Mouse (Mus musculus): ENCODE measurements around the gene Vav2. TPM values are rescaled to one million over a fixed set of nuclear protein-coding genes. Genes with fewer than 3 reads are reported as not detected.

The Vav2 gene
- total RNA-seq, 2 experiments from 2014 or later: 11.0 to 11.8 TPM

DNA sequence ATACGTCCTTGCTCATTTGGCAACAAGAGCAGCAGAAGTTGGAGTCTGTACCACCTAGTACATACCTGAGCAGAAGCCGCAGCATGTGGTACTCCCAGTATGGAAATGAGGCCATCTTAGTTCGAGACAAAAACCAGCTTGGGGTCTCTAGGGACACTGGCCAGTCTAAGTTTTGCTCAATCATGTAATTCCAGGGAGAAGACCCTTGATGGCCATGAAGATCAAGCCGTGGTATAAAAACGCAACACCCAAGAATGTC, 16.5 kb upstream of the Vav2 start:
- intact Hi-C loops (cut with DNase I): loop anchor here (2.0 to 10.0 kb wide), 3 partner anchors 31 to 321 kb away; partner anchors contain the start of gene Wdr5
- DNase-seq (ENCODE audit: low spot score in 2 of 2): no peak

DNA sequence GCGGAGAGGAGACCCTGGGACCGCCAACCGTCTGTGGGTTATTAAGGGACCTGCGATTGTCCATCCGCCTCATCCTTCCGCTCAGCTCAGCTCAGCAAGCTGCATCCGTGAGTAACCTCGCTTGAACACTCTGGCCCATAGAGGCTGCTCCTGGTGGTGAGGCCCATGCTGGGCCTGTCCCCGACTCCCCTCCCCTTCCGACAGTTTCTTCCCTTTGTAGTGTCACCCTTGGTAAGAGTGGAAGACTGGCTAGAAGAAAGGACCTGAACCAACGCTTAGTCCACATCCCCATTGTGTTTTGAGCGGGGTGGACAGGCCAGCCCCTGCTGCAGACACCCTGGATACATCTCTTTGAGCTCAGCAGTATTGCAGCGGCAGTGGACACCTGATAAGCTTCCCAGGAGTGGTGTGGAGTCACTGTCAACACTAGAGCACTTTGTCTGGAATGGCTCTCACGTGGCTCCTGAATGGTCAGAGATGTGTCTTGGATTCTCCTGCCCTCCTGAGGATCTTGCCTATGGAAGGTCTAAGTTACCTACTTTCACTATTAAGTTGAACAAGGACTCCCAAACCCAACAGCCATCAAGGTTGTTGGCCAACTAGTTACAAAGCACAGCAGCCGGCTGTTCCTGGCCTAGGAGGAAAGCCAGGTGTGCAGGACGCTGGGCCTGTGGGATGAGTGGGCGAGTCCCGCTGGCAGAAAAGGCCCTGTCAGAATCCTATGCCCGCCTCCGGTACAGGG, 16.0 kb upstream of the Vav2 start:
- intact Hi-C loops (cut with DNase I): loop anchor here (2.0 to 10.0 kb wide), 3 partner anchors 32 to 322 kb away; partner anchors contain the start of gene Wdr5
- no peak for DNase-seq (ENCODE audit: low spot score in 2 of 2)

- intact Hi-C loops (cut with DNase I): loop anchor here (2.0 to 10.0 kb wide), 3 partner anchors 33 to 323 kb away; partner anchors contain the start of gene Wdr5
Measured at GRCm38 (mm10) chr2:27441767-27442707, 15.2 kb upstream of the Vav2 start, which contains the start of gene Brd3os. Brd3os (plus strand) TSS chr2:27442324.

DNA sequence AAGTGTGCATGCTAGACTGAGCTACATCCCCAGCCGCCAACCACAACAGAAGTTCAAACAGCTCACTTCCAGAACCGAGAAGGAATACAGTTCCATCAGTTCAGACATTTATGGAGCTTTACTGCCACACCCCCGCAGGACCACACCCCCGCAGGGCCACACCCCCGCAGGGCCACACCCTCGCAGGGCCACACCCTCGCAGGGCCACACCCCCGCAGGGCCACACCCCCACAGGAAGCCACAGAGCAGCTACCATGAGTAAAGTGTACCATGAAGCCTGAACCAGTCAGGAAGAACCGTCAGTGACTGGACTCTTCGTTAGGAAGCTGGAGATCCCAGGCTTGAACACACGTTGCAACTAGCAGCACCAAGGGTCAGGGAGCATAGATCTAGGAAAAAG, 11.4 kb upstream of the Vav2 start:
- intact Hi-C loops (cut with DNase I): no loop called here

More at GRCm38 (mm10) chr2:27441767-27442707, 15.2 kb upstream of the Vav2 start, which contains the start of gene Brd3os:
- DNase-seq (ENCODE audit: low spot score in 2 of 2): peak; percentile 96 to 98

DNA sequence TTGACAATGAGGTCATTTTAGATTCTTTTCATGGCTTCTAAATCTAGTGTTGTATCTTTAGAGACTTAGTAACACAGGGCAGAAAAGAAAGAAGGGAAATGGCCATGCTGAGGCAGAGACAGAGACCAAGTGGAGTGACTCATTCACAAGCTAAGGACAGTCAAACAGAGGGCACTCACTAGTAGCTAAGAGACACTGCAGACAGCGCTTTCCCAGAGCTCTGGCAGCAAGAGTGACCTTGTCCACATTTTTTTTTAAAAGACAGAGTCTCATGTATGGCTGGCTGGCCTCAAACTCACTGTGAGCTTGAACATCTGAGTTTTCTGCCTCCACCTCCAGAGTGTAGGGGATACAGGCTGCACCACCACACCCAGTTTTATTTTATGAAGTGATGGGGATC, 11.0 kb upstream of the Vav2 start:
- DNase-seq (ENCODE audit: low spot score in 2 of 2): no peak
- intact Hi-C loops (cut with DNase I): no loop called here

More for the DNA sequence above, 11.4 kb upstream of the Vav2 start:
- DNase-seq (ENCODE audit: low spot score in 2 of 2): no peak

DNA sequence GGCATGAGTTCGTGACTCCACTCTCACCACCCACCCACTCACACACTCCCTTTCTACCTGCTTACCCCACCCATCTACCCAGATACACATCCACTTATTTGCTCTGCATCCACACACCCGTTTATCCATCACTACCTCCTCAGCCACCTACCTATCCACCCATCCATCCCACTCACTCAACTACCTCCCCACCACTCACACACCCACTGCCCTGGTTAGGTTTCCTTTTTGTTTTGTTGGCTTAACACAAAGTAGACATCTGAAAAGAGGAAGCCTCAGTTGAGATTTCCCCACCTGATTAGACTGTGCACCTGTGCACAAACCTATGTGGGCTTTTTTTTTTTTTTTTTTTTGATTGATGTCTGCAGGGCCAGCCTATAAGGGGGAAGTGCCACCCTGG, 5.8 kb upstream of the Vav2 start:
- intact Hi-C loops (cut with DNase I): no loop called here
- no peak for DNase-seq (ENCODE audit: low spot score in 2 of 2)

- intact Hi-C loops (cut with DNase I): no loop called here
- peak; percentile 75 to 93 for DNase-seq (ENCODE audit: low spot score in 2 of 2)
Measured at GRCm38 (mm10) chr2:27430621-27431020, 3.8 kb upstream of the Vav2 start.

- DNase-seq (ENCODE audit: low spot score in 2 of 2): peak; percentile 85
- intact Hi-C loops (cut with DNase I): loop anchor here (1.0 kb wide), 2 partner anchors 139 to 147 kb away; no protein-coding TSS in a partner anchor
Measured at GRCm38 (mm10) chr2:27428071-27428470, 1.2 kb upstream of the Vav2 start.

DNA sequence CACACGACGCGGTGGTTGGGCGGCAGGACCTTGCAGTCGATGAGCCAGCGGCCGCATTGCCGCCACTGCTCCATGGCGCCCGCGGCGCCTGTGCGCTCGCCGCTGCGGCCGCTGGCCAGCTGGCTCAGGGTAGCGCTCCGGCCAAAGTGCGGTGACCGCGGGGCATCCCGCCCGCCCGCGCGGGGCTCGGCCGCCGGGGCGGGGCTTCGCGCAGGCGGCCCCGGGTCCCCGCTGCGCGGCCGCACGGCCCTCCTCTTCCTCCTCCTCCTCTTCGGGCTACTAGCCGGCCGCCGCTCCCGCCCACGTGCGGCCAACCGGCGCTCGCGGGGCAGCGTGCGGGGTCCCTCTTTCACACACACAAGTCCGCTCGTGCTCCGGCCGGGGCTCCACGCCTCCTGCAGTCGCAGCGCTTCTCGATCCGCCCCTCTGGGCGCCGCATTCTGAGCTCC, 403 bp downstream of the Vav2 start:
- intact Hi-C loops (cut with DNase I): no loop called here

DNA sequence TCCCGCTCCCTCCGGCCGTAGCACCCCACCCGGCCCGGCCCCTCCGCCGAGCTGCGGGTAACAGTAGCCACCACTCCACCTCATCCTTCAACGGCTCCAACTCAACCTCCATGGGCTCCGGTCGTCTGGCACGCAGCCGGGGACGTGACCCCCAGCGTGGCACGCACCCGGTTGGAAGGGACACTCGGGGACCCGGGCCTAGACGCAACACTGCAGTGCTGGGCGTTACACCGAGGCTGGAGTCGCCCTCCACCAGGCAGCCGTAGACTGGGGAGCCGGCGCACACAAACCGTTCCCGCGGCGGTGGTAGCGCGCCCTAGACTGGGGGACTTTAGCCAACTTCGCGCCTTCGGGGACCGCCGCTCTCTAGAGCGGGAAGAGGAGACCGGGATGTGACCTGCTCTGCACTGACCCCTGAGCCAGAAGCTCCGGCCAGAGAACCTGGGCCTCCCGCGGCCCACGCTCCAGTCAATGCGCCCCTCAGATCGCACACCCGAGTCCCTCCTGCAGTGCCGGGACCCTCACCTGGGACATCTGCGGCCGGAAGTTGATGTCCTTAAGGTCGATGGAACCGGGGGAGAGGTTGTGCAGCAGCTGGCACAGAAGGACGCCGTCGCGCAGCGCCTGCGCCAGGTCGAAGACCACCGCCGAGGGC, 955 bp downstream of the Vav2 start:
- intact Hi-C loops (cut with DNase I): no loop called here
- DNase-seq (ENCODE audit: low spot score in 2 of 2): no peak

More for the DNA sequence above, 403 bp downstream of the Vav2 start:
- DNase-seq (ENCODE audit: low spot score in 2 of 2): peak in 1 of 2 experiments; percentile 27

DNA sequence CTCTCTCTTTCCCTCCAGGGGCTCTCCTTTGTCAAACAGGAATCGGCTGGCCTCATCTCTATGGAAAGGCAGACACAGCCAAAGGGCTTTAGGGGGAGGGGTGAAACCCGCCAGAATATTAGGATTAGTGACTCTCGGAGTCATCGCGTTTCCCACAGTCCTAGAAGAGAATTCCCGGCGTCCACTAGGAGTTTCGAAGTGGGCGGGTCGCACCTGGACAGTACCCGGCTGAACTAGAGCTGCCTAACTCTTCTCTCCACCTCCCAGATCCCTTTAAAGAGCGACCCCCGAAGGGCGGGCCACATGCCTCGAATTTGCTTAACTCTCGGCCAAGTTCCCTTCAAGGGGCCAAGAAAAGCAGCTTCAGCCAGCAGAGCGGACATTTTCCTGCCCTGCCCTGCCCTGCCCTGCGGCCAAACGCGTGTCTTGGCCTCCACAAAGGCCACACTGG, 1.6 kb downstream of the Vav2 start:
- intact Hi-C loops (cut with DNase I): no loop called here
- DNase-seq (ENCODE audit: low spot score in 2 of 2): no peak

DNA sequence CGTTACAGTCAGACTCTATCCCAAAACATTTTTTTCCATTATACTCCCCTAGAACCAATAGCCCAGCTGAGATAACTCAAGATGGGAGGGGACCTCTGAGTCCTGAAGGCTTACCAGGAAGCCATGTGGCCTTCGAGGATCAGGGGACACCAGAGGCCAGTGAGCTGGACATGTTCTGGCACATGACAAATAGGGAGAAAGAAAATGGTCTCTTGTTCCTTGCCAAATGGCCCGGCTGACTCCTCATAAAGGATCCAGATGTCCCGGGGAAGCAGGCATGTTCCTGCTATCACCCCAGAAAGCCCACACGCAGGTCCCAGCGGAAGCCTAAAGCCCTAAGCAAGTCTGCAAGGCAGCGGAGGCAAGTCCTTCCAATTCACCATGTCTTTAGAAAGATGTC, 3.2 kb downstream of the Vav2 start:
- intact Hi-C loops (cut with DNase I): no loop called here
- DNase-seq (ENCODE audit: low spot score in 2 of 2): no peak

- DNase-seq (ENCODE audit: low spot score in 2 of 2): peak; percentile 54 to 55
- intact Hi-C loops (cut with DNase I): no loop called here
Measured at GRCm38 (mm10) chr2:27421293-27422068, 5.4 kb downstream of the Vav2 start.

- no peak for DNase-seq (ENCODE audit: low spot score in 2 of 2)
- intact Hi-C loops (cut with DNase I): no loop called here
Measured at GRCm38 (mm10) chr2:27418577-27419070, 8.2 kb downstream of the Vav2 start.

DNA sequence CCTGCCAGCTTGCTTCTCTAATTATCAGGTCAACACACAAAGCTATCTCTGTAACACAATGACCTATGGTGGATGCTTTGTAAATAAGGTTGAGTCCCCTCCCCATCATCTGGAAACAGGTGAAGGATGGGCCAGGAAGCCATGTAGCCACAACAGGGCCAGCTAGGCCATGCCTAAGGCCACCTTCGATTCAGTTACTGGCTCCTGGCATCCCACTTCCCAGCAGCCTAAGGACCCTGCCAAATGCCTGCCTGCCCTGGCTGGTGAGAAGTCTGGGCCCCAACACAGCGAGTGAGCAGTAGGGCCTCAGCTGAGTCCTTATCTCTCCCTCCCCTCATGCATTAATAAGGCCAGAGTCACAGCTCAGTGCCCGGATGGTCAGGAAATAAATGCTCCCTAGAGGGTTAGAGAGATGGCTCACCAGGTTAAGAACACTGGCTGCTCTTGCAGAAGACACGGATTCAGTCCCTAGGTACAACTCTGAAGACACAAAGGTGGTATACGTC, 9.1 kb downstream of the Vav2 start:
- DNase-seq (ENCODE audit: low spot score in 2 of 2): no peak
- intact Hi-C loops (cut with DNase I): no loop called here

DNA sequence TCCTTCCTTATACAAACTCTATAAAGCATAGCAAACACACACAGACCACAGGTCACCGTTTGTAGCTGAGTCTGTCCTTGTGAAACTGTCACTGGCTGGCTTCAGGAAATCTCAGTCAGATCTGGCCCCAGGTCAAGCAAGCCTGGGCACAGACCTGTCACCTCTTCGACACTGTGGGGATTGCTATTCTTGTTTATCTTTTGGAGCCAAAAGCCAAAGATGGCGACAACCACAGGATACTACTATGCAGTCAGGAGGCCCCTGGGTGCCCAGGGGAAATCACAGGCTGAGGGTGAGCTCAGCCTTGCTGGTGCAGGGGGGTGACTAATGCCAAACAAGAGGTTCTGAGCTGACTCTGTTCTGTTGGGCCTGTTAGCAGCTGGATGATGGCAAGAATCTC, 10.4 kb downstream of the Vav2 start:
- intact Hi-C loops (cut with DNase I): no loop called here
- DNase-seq (ENCODE audit: low spot score in 2 of 2): no peak

DNA sequence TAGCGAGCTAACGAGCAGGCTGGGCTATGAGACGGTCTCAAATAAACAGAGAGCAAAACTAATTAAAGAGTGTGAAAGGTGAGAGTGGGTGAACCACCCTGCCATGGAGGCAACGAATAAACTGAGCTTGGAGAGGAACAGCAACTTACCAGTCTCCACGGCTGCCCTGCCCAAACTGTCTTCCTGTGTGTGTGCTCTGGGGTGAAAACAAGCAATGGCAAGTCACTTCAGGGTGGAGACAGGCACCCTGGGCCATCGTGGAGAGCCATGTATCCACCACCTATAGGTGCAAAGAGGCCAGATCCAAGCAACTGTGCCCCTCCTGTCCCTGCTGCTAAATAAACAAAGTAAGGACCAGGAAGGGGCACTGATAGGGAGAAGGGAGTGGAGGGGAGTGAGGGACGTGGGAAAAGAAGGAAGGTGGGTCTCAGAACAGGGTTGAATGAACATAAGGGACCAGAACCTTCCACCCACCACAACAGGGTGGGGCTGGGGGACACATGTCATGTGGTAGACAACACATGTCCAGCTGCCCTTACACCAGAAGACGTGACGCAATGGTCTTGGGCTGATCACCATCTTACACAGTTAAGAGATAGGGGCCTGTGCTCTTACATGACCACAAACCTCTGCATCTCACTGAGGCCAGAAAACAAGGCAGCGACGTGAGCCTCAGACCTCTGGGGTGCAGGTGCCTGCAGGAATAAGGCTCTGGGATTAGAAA, 11.6 kb downstream of the Vav2 start:
- DNase-seq (ENCODE audit: low spot score in 2 of 2): no peak
- intact Hi-C loops (cut with DNase I): no loop called here
